Mouse (Mus musculus): ENCODE measurements around the gene Pex14.

The Pex14 gene

DNA sequence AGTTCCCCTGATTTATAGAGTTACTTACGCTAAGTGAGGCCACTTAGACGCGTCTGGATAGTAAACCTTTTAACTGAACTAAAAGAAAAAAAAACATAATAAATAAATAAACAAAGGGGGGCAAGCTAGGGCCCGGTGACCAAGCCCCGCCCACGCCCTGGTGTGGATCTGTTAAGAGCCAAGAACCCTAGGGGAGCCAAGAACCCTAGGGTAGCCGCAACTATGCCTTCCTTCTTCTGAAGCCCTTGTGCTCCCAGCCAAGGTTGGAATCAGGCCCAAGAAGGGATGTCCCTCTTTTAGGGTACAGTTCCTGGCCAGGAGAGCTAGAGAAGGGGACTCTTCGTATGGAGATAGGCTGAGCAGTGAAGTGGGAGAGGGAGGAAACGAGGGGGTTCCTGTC lies 176.3 kb downstream of the Pex14 start:
- DNase-seq (ENCODE audit: low read depth, low spot score) = no peak

DNA sequence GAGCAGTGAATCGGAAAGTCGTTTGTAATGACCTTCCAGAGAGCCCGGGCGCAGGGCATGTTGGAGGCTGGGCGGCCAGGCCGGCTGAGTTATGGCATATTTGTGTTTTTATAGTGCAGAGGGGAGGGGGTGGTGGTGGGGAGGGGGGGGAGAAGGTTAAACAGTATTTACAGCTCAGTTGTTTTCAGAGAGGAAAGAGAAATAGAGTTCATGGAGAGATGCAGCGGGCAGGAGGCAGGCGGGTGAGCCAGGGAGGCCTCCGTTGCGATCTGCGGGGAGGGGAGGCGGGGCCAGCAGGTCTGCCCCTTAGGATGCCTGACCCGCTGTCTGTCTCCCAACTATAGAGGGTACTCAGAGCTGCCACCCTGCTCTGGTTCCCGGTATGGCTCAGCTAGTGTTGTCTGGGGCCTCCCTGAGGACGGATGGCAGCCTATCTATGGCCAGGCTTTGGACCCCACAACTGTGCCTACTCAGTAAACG lies 177.4 kb downstream of the Pex14 start:
- no peak for DNase-seq (ENCODE audit: low read depth, low spot score)

DNA sequence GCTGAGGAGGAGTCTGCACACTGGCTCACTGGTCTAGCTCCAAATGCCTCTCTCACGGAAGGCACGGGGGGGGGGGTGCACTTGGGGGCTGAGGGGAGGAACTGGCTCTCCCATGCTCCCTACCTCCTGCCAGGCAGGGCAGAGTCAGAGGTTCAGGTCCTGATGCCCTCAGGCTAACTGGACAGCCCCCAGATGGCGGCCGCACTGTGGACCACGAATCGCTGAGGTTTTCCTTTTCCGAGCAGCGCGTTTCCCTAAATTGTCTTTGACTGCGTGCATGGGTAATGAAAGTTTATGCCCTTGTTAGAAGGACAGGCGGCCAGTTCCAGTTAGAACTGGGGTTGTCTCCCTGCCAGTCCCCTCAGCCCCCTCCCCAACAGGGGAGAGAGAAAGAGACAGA lies 179.1 kb downstream of the Pex14 start:
- no peak for DNase-seq (ENCODE audit: low read depth, low spot score)

DNA sequence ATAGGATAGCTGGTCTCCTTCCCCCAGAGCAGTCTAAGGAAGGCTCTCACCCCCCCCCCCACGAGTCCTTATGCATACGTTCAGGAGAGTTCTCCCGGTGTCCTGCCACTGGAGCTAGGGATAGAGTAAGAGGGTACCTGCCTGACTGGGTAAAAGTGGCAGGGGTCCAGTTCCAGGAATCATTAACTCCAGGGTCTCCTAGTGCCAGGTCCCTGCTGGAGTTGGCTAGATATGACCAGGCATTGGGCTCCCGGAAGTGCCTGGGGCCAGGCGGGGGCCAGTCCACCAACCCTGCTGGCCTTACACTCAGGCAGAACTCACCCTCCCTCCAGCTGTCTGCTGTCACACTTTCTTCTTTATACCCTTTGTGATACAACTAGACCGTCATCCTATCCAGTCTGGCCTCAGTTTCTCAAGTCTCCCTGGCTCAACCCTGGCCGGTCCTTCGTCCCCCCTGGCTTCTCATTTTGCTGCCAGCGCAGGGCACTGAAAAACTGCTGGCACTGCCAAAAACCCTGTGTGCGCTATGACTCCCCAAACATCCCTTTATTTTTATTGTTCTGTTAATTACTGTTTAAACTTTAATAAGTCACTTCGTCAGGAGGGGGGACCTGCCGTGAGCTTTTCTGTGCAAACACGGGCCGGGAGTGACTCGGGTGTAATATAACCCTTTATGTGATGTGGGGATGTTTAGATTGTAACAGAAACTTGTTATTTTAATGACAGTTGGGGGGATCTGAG lies 180.8 kb downstream of the Pex14 start:
- no peak for DNase-seq (ENCODE audit: low read depth, low spot score)

DNA sequence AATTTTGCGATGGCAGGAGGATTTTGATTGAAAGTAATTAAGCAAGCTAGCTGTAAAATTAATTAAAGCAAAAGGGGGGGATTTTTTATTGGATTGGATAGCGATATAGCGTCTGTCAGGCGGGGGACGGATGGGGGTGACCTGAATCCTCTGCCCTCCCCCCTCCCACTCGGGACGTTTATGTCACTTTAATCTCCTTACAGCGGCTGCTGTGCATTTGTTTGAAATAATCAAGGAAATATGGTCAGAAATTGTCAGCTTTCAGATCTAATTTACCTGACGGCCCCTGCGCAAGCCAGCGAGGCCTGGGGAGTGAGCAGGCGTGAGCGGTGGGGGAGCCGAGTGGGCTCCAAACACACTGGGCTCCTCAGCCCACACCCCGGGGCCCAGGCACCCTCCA lies 183.8 kb downstream of the Pex14 start:
- DNase-seq (ENCODE audit: low read depth, low spot score) = no peak

DNA sequence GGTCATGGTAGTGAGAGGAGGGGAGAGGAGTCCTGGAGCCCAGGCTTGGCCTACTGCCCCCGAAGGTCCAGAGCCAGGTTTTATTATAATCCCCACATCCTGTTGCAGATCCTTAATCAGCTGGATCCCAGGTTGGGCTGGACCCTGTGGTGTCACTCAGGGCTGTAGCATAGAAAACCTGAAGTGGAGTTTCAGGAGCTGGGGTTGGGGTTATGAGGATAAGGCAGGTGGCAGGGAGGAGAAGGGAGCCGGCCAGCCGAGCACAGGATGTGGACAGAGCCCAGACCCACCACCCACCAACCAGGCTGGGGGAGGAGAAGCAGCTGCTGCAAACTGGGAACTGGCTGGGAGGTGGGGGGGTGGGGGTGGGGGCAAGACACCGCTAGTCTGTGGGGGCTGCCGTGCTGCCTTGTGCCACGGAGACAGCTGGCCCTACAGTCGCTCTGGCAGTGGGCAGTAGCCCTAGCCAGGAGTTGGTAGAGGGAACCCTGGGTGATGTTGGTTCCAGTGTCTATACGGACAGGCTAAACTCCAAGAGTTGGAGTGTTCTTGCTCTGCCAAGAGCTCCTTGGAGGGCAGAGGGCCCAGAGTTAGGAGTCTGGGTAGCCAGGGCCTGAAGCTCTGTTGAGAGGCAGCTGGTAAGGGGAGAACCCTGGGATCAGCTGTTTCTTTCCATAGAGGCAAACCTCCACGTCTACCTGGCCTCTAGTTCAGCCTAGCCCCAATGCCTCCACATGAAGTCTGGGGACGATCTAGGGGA lies 184.6 kb downstream of the Pex14 start:
- no peak for DNase-seq (ENCODE audit: low read depth, low spot score)

DNA sequence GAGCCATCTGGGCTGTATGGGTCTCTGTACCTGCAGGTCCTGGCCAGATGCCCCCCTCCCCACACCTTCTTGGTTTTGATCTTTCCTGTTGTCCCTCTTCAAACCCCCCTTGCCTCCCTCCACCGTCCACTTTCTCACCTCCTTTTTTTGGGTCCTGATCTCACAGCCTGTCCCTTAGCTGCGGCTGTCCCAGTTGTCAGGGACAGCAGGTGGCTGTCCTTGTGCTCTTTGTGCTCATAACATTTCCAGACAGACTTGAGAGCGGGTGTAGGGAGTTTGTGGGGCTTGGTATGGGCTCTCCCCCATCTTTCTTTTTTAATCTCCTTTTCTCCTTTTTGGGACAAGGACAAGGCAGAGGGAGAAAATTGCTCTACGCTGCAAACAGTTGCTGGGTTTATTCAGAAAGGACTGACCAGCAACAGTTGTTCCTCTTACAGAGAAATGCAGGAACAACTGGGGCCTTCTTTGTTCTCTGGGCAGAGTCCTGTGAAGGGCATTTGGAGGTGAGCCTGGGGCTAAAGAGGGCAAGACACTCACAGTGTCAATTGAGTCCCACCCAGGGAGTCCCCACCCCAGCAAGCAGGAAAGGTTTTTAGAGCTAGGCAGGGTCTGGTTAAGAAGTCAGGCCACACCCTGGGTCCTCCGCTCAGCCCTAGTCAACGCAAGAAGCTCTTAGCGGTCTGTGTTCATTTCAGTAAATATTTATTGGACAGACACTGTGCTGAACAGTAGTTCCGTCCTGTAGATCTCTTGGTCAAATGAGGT lies 186.7 kb downstream of the Pex14 start:
- DNase-seq (ENCODE audit: low read depth, low spot score) = no peak

DNA sequence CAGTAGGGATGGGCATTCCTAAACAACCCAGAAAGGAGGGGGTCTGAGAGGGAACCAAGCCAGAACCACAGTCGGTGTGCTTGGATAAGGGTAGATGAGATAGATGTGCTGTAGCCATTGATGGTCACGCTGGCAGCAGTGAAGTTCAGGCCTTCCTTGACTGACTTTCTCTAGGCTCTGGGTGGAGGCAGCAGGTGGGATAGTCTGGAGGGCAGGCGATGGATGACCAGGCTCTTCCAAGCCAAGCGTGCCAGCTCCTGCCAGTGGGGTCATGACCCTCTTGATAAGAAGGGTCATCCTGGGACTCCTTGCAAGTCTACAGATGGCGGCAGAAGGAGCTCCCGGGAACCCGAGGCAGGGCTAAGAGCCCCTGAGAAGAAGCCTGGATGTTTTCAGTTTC lies 187.5 kb downstream of the Pex14 start:
- DNase-seq (ENCODE audit: low read depth, low spot score) = no peak

All from brain, embryonic 18.5 days (tissue).